Mouse (Mus musculus) megakaryocyte, embryonic 14.5 days (primary cell): ENCODE results near the gene Ptprn2. TPM values are rescaled to one million over a fixed set of nuclear protein-coding genes. Genes with fewer than 3 reads are reported as not detected.

Source experiments
- H3K27me3 ChIP-seq: replicated peaks from 2 replicates; pipeline ENCODE3; 2012; ENCODE audit warnings: inconsistent platforms
- H3K36me3 ChIP-seq: replicated peaks from 2 replicates; pipeline ENCODE3; 2012; ENCODE audit warnings: low read length, inconsistent platforms, mixed read lengths
- H3K4me1 ChIP-seq: 2 replicates; pipeline ENCODE4 v1.6.1; 2012; ENCODE audit warnings: inconsistent platforms
- H3K4me3 ChIP-seq: replicated peaks from 2 replicates; pipeline ENCODE3; 2012; ENCODE audit warnings: moderate library complexity, mild to moderate bottlenecking, inconsistent platforms
- H3K9me3 ChIP-seq: 2 replicates; pipeline ENCODE4 v1.6.1; 2012; ENCODE audit warnings: inconsistent platforms
- FLI1 ChIP-seq: IDR thresholded peaks from 2 replicates; pipeline ENCODE4 v1.6.1; 2012; ENCODE audit warnings: low read length, inconsistent platforms, mixed read lengths
- GATA1 ChIP-seq: IDR thresholded peaks from 3 replicates; pipeline ENCODE4 v1.6.1; 2012; ENCODE audit warnings: mixed read lengths, low read length, inconsistent platforms, borderline replicate concordance
- polyA plus RNA-seq: library from polyadenylated mRNA; stranded (reverse); fragments of >175 nt; gene quantifications from 2 replicates; pipeline ENCODE4 v1.2.3, GENCODE M21; 2012; ENCODE audit warnings: low replicate concordance; ENCODE audit not compliant: insufficient read depth

Gene Ptprn2
- polyA plus RNA-seq, 1 experiment: not detected

GRCm38 (mm10) chr12:117153671-117154355 is 668.3 kb downstream of the Ptprn2 start:
- H3K9me3 ChIP-seq: no peaks in the 10 kb centered on the region
- peaks cover 78% of the 10 kb centered on the region for H3K27me3 ChIP-seq

GRCm38 (mm10) chr12:117154356-117155243 is 669.1 kb downstream of the Ptprn2 start:
- no peak for TF ChIP-seq GATA1
- no peak for TF ChIP-seq FLI1
- peaks cover 9% of the 10 kb centered on the region; the same call in 1 of the 2 replicates for H3K4me1 ChIP-seq
- peaks cover 83% of the 10 kb centered on the region for H3K27me3 ChIP-seq
- no peaks in the 10 kb centered on the region for H3K36me3 ChIP-seq
- H3K4me3 ChIP-seq: no peak overlapping the region
- H3K9me3 ChIP-seq: 0 out of 2 replicates have a peak, but pooled peaks cover 4% of the 10 kb centered on the region

More at GRCm38 (mm10) chr12:117153671-117154355, 668.3 kb downstream of the Ptprn2 start:
- H3K4me1 ChIP-seq: peaks cover 5% of the 10 kb centered on the region; the same call in 1 of the 2 replicates
- H3K4me3 ChIP-seq: peak overlapping the region; percentile 28
- H3K36me3 ChIP-seq: no peaks in the 10 kb centered on the region
- TF ChIP-seq GATA1 (no peak), FLI1 (no peak)

DNA sequence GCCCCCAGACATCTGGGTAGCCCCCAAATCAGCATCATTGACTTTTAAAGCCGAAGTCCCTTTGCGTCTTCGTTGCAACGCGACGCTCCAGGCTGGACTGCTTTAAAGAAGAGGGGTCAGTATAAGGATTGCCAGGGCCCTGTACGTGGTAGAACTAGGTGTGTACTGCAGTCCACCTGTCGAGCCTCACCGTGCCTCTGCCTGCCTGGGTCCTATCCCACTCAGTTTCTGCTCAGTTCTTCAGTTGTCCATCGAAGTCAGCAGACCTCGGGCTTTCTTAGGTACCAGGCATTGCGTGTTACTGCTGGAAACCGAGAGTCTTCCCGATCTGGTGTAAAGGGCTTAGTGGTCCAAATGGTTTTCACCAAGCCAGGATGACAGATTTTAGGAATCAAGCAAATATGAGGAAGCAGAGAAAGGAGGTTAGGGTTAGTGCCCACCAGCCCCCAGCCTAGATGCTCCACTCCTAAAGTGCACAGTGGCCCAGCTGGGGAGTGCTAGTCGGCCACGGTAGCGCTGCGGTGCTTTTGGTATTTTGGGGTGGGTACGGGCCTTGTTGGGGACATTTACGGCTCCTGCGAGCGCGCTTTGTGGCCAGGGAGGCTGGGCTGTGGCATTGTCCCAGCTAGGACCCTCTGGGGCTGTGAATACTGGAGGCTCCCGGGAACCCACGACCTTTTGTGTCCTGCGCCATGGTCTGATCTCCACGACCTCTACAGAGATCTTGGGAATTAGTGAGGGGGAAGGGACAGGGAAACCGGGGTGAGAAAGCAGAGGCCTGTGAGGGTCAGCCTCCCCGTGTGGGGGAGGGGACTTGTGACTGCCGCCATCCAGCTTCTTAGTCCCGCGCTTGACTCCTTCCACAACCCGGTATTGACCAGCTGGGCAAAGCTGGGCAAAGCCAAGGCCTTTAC is 670.0 kb downstream of the Ptprn2 start:
- 0 out of 2 replicates have a peak, but pooled peaks cover 6% of the 10 kb centered on the region for H3K9me3 ChIP-seq
- H3K36me3 ChIP-seq: no peaks in the 10 kb centered on the region
- no peak for TF ChIP-seq GATA1
- TF ChIP-seq FLI1: no peak
- peaks cover 91% of the 10 kb centered on the region for H3K27me3 ChIP-seq
- peaks cover 9% of the 10 kb centered on the region; the same call in 1 of the 2 replicates for H3K4me1 ChIP-seq
- H3K4me3 ChIP-seq: no peak overlapping the region

DNA sequence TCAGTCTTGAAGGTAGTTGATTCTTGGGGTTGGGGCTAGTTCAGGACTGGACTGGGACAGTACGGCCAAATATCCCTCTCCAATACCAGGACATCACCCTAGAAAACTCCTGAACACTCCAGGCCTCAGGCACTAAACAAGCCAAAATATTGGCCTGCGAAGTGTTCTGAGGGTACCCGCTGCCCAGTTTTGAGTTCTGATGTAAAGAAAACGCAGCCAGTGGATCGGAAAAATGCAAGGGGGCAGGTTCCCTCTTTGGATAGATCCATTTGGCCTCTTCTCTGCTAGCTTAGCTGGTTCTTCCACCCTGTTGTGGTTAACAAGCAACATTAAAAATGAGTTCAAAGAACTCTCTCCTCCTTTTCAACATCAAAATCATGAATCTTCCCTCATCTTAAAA is 670.7 kb downstream of the Ptprn2 start:
- Histone ChIP-seq H3K9me3 (0 out of 2 replicates have a peak, but pooled peaks cover 6% of the 10 kb centered on the region), H3K36me3 (no peaks in the 10 kb centered on the region), H3K27me3 (peaks cover 91% of the 10 kb centered on the region), H3K4me3 (no peak overlapping the region), H3K4me1 (peaks cover 9% of the 10 kb centered on the region; the same call in 1 of the 2 replicates)
- TF ChIP-seq FLI1 (no peak), GATA1 (no peak)

DNA sequence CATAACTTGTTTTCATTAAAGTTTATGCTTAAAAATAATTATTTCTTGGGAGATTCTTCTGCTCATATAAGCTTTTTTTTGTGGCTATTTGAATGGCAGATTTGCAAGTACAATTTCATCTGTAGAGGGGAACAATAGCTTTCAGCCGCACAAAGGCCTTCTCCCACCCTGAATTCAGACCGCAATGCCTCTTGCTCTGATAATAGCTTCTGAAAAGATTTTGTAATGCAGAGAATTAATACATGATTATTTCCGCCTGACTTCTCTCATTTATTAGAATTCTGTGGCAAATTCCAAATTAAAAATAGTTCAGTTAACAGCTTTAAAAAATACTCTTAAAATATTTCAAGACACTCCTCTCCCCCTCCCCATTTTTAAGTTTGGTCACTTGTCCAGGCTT is 671.3 kb downstream of the Ptprn2 start:
- H3K9me3 ChIP-seq: 0 out of 2 replicates have a peak, but pooled peaks cover 6% of the 10 kb centered on the region
- no peak for TF ChIP-seq GATA1
- no peak for TF ChIP-seq FLI1
- no peak overlapping the region for H3K4me3 ChIP-seq
- peaks cover 91% of the 10 kb centered on the region for H3K27me3 ChIP-seq
- H3K4me1 ChIP-seq: peaks cover 9% of the 10 kb centered on the region; the same call in 1 of the 2 replicates
- H3K36me3 ChIP-seq: no peaks in the 10 kb centered on the region

DNA sequence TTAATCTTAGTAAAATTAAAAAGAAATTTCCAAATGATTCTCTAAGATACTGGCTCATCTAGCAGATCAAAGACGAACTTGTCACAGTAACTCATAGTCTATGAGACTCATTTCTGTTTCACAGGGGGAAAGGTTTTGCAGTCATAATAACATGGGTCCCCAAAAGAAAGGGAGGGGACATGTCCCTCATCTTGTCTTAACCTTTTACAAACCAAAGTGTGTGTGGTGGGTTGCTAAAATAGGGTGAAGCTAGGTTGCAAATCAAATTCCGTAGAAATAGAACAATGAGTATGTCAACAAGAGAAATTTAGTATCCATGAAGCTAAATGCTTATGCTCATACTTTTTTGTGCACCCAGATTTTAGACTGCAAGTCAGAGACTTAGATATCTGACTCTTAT is 671.7 kb downstream of the Ptprn2 start:
- Histone ChIP-seq H3K27me3 (peaks cover 90% of the 10 kb centered on the region), H3K9me3 (0 out of 2 replicates have a peak, but pooled peaks cover 6% of the 10 kb centered on the region)
- TF ChIP-seq GATA1 (no peak), FLI1 (no peak)

GRCm38 (mm10) chr12:117157660-117158386 is 672.3 kb downstream of the Ptprn2 start:
- Histone ChIP-seq H3K4me1 (peaks cover 9% of the 10 kb centered on the region; the same call in 1 of the 2 replicates), H3K9me3 (0 out of 2 replicates have a peak, but pooled peaks cover 6% of the 10 kb centered on the region), H3K36me3 (no peaks in the 10 kb centered on the region), H3K27me3 (peaks cover 86% of the 10 kb centered on the region), H3K4me3 (no peak overlapping the region)
- TF ChIP-seq GATA1 (no peak), FLI1 (no peak)

More for the DNA sequence above, 671.7 kb downstream of the Ptprn2 start:
- Histone ChIP-seq H3K36me3 (no peaks in the 10 kb centered on the region), H3K4me3 (no peak overlapping the region), H3K4me1 (peaks cover 9% of the 10 kb centered on the region; the same call in 1 of the 2 replicates)

- TF ChIP-seq FLI1 (no peak), GATA1 (no peak)
- Histone ChIP-seq H3K27me3 (peaks cover 73% of the 10 kb centered on the region), H3K4me3 (no peak overlapping the region), H3K4me1 (peaks cover 4% of the 10 kb centered on the region; the same call in 1 of the 2 replicates), H3K36me3 (no peaks in the 10 kb centered on the region), H3K9me3 (0 out of 2 replicates have a peak, but pooled peaks cover 6% of the 10 kb centered on the region)
Observed at GRCm38 (mm10) chr12:117158950-117159668, 673.6 kb downstream of the Ptprn2 start.
